Mouse (Mus musculus) E14TG2a.4 (cell line): ENCODE data around the gene Sh2d1b2.

ENCODE experiments used
- H3K27me3 ChIP-seq: 2 replicates; pipeline ENCODE4 v1.6.1; 2014; ENCODE audit warnings: low read length, control low read depth; ENCODE audit not compliant: insufficient read depth
- H3K36me3 ChIP-seq: 2 replicates; pipeline ENCODE4 v1.6.1; 2014; ENCODE audit warnings: low read length, control low read depth; ENCODE audit not compliant: insufficient read depth
- H3K4me1 ChIP-seq: replicated peaks from 2 replicates; pipeline ENCODE4 v1.6.1; 2014; ENCODE audit warnings: low read depth, low read length, control low read depth
- H3K4me3 ChIP-seq: replicated peaks from 2 replicates; pipeline ENCODE4 v1.5.1; 2014; ENCODE audit warnings: mild to moderate bottlenecking, low read length
- H3K9me3 ChIP-seq: 2 replicates; pipeline ENCODE4 v1.6.1; 2014; ENCODE audit warnings: low read length, control low read depth
- CTCF ChIP-seq: conservative IDR thresholded peaks from 2 replicates; pipeline ENCODE4 v1.5.1; 2014; ENCODE audit warnings: low read length
- NANOG ChIP-seq: IDR thresholded peaks from 2 replicates; pipeline ENCODE4 v1.6.1; 2014; ENCODE audit warnings: borderline replicate concordance, low read length, mixed read lengths
- POU5F1 ChIP-seq: IDR thresholded peaks from 2 replicates; pipeline ENCODE4 v1.6.1; 2014; ENCODE audit warnings: low read length, borderline replicate concordance

The Sh2d1b2 gene

DNA sequence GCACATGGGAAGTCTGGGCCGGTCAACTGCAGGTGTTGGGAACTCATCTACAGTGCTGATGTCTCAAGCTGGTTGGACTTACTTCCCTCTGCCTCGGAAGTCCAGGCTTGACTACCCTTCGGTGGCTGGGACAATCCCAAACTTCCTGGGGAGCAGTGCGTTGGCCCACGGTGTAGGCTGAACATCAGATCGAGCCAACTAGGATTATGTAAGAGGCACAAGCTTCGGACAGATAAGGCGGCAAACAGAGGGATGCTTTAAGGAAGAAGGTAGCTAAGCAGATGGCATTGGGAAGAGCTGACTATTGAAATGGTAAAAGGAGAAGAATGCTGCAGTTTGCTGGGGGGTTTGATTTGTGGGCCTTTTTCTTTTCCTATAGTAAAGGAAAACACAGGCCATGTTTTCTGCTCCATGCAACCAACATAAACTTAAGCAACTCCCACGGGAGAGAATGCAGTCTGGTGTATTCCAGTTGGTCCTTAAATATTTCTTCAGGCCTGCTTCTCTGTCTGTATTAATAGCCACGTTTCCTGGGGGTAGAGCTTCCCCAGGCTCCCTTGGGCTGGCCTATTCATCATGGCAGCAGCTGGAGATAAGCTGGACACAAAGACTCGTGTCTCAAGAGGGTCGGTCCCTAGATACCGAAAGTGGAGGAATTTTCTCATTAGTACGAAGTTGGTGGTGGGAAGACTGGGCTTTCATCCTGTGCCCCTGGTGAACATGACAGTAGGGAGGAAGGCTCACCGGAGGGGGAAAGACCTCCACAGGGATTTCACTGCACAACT, 62.4 kb downstream of the Sh2d1b2 start:
- TF ChIP-seq NANOG (no peak), POU5F1 (no peak), CTCF (no peak)
- Histone ChIP-seq H3K9me3 (no peaks in the 10 kb centered on the region), H3K27me3 (no peaks in the 10 kb centered on the region), H3K4me1 (no peaks in the 10 kb centered on the region), H3K4me3 (no peak overlapping the region), H3K36me3 (no peaks in the 10 kb centered on the region)

DNA sequence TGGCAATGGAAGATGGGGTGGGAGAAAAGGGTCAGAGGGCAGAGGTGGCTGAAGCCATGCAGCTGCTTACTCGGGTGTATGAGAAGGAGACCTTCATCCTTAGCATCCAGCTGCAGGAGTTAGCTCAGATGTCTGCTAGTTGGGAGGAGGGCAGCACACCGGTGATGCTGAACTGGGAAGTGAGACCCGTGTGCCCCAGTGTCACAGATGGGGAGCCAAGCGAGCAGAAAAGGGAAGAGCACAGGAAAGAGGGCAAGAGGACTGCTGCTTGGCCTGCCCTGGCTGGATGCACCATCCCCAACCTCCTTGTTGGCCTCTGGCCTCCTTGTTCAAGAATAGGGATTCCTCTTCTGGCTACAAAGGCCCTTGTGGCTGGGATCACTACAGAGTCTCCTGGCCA, 66.9 kb downstream of the Sh2d1b2 start:
- no peaks in the 10 kb centered on the region for H3K9me3 ChIP-seq
- TF ChIP-seq POU5F1 (no peak), CTCF (no peak)

DNA sequence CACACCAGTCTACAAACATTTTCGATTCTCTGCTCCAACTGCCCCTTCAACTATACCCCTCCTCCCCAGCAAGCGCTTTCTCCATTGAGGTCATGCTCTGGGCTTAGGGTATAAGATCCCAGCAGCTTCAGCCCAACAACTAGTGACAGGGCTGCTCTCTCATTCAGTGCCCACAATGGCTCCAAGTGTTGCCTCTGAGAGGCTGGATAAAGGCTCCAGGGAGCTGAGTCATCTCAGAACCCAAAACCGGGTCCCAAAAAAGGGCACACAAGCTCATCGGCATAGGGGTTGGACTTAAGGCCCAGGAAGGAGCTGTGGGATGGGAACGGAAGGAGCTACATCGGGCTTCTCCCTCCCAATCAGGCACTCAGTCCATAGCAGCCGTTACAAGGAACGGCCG, 69.1 kb downstream of the Sh2d1b2 start:
- H3K4me3 ChIP-seq, result no peak overlapping the region
- H3K9me3 ChIP-seq, result no peaks in the 10 kb centered on the region
- H3K4me1 ChIP-seq, result no peaks in the 10 kb centered on the region
- no peaks in the 10 kb centered on the region for H3K27me3 ChIP-seq
- TF ChIP-seq CTCF (no peak), NANOG (no peak), POU5F1 (no peak)
- no peaks in the 10 kb centered on the region for H3K36me3 ChIP-seq

More for the DNA sequence above, 66.9 kb downstream of the Sh2d1b2 start:
- Histone ChIP-seq H3K36me3 (no peaks in the 10 kb centered on the region), H3K4me1 (no peaks in the 10 kb centered on the region), H3K27me3 (no peaks in the 10 kb centered on the region), H3K4me3 (no peak overlapping the region)

DNA sequence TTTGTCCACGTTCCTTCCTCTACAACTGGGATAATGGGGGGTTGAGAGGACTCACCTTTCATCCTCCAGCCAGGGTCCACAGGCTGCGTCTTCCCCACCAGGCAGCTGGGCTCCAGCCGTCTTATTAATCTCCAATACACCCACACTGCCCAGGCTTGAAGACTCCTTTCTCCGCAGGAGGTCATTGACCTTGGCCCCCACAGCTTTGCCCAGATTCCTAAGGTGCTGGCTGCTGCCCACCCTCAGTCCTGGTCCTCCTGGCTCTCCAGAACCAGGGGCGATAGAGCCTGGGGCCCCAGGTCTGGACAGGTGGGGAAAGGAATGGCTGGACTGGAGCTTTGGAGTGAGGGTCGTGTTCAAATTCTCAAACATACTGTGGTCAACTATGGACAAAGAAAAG, 69.9 kb downstream of the Sh2d1b2 start:
- no peaks in the 10 kb centered on the region for H3K27me3 ChIP-seq
- no peak for TF ChIP-seq CTCF
- no peak for TF ChIP-seq NANOG
- TF ChIP-seq POU5F1, result no peak
- no peaks in the 10 kb centered on the region for H3K9me3 ChIP-seq
- no peaks in the 10 kb centered on the region for H3K36me3 ChIP-seq
- H3K4me3 ChIP-seq, result no peak overlapping the region
- H3K4me1 ChIP-seq, result no peaks in the 10 kb centered on the region

DNA sequence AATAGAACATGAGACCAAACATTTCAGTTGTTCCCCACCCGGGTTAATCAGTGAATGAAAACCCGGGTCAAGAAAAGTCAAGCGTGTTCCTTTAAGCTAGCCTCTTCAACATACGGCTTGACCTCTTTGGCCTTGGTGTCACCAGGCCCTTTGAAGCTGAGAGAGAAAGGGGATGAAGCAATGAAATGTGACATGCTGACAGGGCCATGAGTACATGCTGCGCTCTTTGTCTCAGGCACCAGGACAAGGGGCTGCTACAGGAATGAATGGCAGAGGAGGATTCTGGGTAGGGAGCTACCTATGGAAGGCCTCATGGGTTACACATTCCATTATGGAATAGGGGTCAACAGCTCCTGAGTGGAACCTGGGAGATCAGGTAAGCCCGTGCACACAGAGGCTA, 70.6 kb downstream of the Sh2d1b2 start:
- Histone ChIP-seq H3K4me1 (no peaks in the 10 kb centered on the region), H3K27me3 (no peaks in the 10 kb centered on the region), H3K9me3 (no peaks in the 10 kb centered on the region), H3K4me3 (no peak overlapping the region), H3K36me3 (no peaks in the 10 kb centered on the region)
- TF ChIP-seq POU5F1 (no peak), NANOG (no peak), CTCF (no peak)
